Mouse (Mus musculus): Measurements from ENCODE around the gene Cluap1. TPM values are rescaled to one million over a fixed set of nuclear protein-coding genes. Genes with fewer than 3 reads are reported as not detected.

Cluap1 gene
- polyA plus RNA-seq, 1 experiment from 2014 or later = 18.4 TPM

GRCm38 (mm10) chr16:3982173-3982572 lies 73.6 kb downstream of the Cluap1 start:
- no peak overlapping the region for H3K27ac ChIP-seq (ENCODE audit: low read length)
- no peak overlapping the region for H3K4me2 ChIP-seq (replicated peaks; ENCODE audit: low read depth, low read length)
- H3K4me1 ChIP-seq (ENCODE audit: insufficient read depth, low read depth, low read length) = no peaks in the 10 kb centered on the region
- no peaks in the 10 kb centered on the region for H3K27me3 ChIP-seq (replicated peaks; ENCODE audit: insufficient read depth, low read length)
- no peak for ATAC-seq
- H3K4me3 ChIP-seq (ENCODE audit: low read depth, low read length) = no peak overlapping the region
- TF ChIP-seq CTCF (IDR thresholded peaks at IDR 0.05) (no peak), EP300 (IDR thresholded peaks at IDR 0.05) (no peak)
- no peak for DNase-seq (ENCODE audit: low spot score)
- H3K9me3 ChIP-seq (ENCODE audit: low read length) = no peaks in the 10 kb centered on the region
- peaks cover 36% of the 10 kb centered on the region for H3K36me3 ChIP-seq (ENCODE audit: insufficient read depth, low read length)
- H3K9ac ChIP-seq (replicated peaks; ENCODE audit: low read depth) = no peak overlapping the region
- WGBS = 76% methylated on average over 4 of the region's 4 CpGs

- no peak for DNase-seq (ENCODE audit: low spot score)
- H3K9ac ChIP-seq (replicated peaks; ENCODE audit: low read depth) = no peak overlapping the region
- H3K27ac ChIP-seq (ENCODE audit: low read length) = no peak overlapping the region
- H3K4me2 ChIP-seq (replicated peaks; ENCODE audit: low read depth, low read length) = no peak overlapping the region
- H3K27me3 ChIP-seq (replicated peaks; ENCODE audit: insufficient read depth, low read length) = no peaks in the 10 kb centered on the region
- TF ChIP-seq EP300 (IDR thresholded peaks at IDR 0.05) = no peak
- no peak for TF ChIP-seq CTCF (IDR thresholded peaks at IDR 0.05)
- 81% methylated on average over 7 of the region's 7 CpGs for WGBS
- H3K4me1 ChIP-seq (ENCODE audit: insufficient read depth, low read depth, low read length) = no peaks in the 10 kb centered on the region
- no peak for ATAC-seq
- H3K36me3 ChIP-seq (ENCODE audit: insufficient read depth, low read length) = peaks cover 37% of the 10 kb centered on the region
- H3K4me3 ChIP-seq (ENCODE audit: low read depth, low read length) = no peak overlapping the region
- no peaks in the 10 kb centered on the region for H3K9me3 ChIP-seq (ENCODE audit: low read length)
Measured at GRCm38 (mm10) chr16:3983146-3983700, 74.6 kb downstream of the Cluap1 start.

- WGBS = 90% methylated on average over 4 of the region's 4 CpGs
- H3K27me3 ChIP-seq (replicated peaks; ENCODE audit: insufficient read depth, low read length) = no peaks in the 10 kb centered on the region
- no peak overlapping the region for H3K9ac ChIP-seq (replicated peaks; ENCODE audit: low read depth)
- no peak overlapping the region for H3K27ac ChIP-seq (ENCODE audit: low read length)
- ATAC-seq (no peak), DNase-seq (ENCODE audit: low spot score) (no peak)
- peaks cover 37% of the 10 kb centered on the region for H3K36me3 ChIP-seq (ENCODE audit: insufficient read depth, low read length)
- no peaks in the 10 kb centered on the region for H3K9me3 ChIP-seq (ENCODE audit: low read length)
- no peak overlapping the region for H3K4me2 ChIP-seq (replicated peaks; ENCODE audit: low read depth, low read length)
- no peak overlapping the region for H3K4me3 ChIP-seq (ENCODE audit: low read depth, low read length)
- no peaks in the 10 kb centered on the region for H3K4me1 ChIP-seq (ENCODE audit: insufficient read depth, low read depth, low read length)
- no peak for TF ChIP-seq CTCF (IDR thresholded peaks at IDR 0.05)
- TF ChIP-seq EP300 (IDR thresholded peaks at IDR 0.05) = no peak
Measured at GRCm38 (mm10) chr16:3988410-3988809, 79.8 kb downstream of the Cluap1 start.

Small RNA genes lying within 50 kb of the gene (microRNA-seq; reads per million reads assigned to microRNA genes)
- gene Gm23493 = not detected

Other genes with a start within 250 kb of the Cluap1 start
- 0.11 TPM in 1 of 2 replicates, not detected in the other for gene Mefv, start 190.7 kb upstream of the Cluap1 start, polyA plus RNA-seq (2015; fragmentation: Nextera tagmentation; extraction: Ambion mirVana)
- 25.3 and 25.4 TPM in 2 replicates for gene Zfp263, start 164.7 kb upstream of the Cluap1 start, polyA plus RNA-seq (2015; fragmentation: Nextera tagmentation; extraction: Ambion mirVana)
- gene Olfr15, start 77.9 kb upstream of the Cluap1 start, polyA plus RNA-seq (2015; fragmentation: Nextera tagmentation; extraction: Ambion mirVana) = not detected in 2 replicates
- 0.69 and 0.72 TPM in 2 replicates for gene Zfp174, start 61.5 kb upstream of the Cluap1 start, polyA plus RNA-seq (2015; fragmentation: Nextera tagmentation; extraction: Ambion mirVana)
- gene Naa60, start 36.4 kb upstream of the Cluap1 start, polyA plus RNA-seq (2015; fragmentation: Nextera tagmentation; extraction: Ambion mirVana) = 42.2 and 42.6 TPM in 2 replicates
- 4.6 and 5.0 TPM in 2 replicates for gene Zfp597, start 24.2 kb upstream of the Cluap1 start, polyA plus RNA-seq (2015; fragmentation: Nextera tagmentation; extraction: Ambion mirVana)
- gene Gm20695, start 24.2 kb upstream of the Cluap1 start, polyA plus RNA-seq (2015; fragmentation: Nextera tagmentation; extraction: Ambion mirVana) = 3.7 and 5.2 TPM in 2 replicates
- 10.8 and 11.6 TPM in 2 replicates for gene 1700037C18Rik, start 112 bp upstream of the Cluap1 start, polyA plus RNA-seq (2015; fragmentation: Nextera tagmentation; extraction: Ambion mirVana)
- gene Nlrc3, start 67.8 kb downstream of the Cluap1 start, polyA plus RNA-seq (2015; fragmentation: Nextera tagmentation; extraction: Ambion mirVana) = 0.88 and 0.90 TPM in 2 replicates
- gene Slx4, start 95.0 kb downstream of the Cluap1 start, polyA plus RNA-seq (2015; fragmentation: Nextera tagmentation; extraction: Ambion mirVana) = 4.3 and 4.8 TPM in 2 replicates
- gene Dnase1, start 128.1 kb downstream of the Cluap1 start, polyA plus RNA-seq (2015; fragmentation: Nextera tagmentation; extraction: Ambion mirVana) = 0.76 and 1.1 TPM in 2 replicates
- 32.5 and 36.0 TPM in 2 replicates for gene Trap1, start 169.0 kb downstream of the Cluap1 start, polyA plus RNA-seq (2015; fragmentation: Nextera tagmentation; extraction: Ambion mirVana)